Mouse (Mus musculus): ENCODE data around the gene Gm14692.
"Not testable (repeated sequence)": the region's sequence is repeated elsewhere in the genome, so short reads cannot be mapped to it uniquely, and the experiment has no call there.

The Gm14692 gene

GRCm38 (mm10) chrX:67695398-67695797 lies at the start of gene Gm14692:
Gm14692 (plus strand) TSS chrX:67695698.
- DNase-seq: not testable (repeated sequence)

- DNase-seq: not testable (repeated sequence)
These were observed 2.0 kb upstream of the Gm14692 start, which contains the start of gene Gm1140 for GRCm38 (mm10) chrX:67693462-67693861. Gm1140 (minus strand) TSS chrX:67693562.

Data from liver (tissue).